Mouse (Mus musculus): Measurements from ENCODE around the gene Ola1. TPM values are rescaled to one million over a fixed set of nuclear protein-coding genes. Genes with fewer than 3 reads are reported as not detected.

The Ola1 gene
- polyA plus RNA-seq, 1 experiment from 2014 or later = 101 TPM

- no peaks in the 10 kb centered on the region; the same call in 1 of the 2 replicates for H3K36me3 ChIP-seq (replicated peaks)
- 26% methylated on average over 7 of the region's 7 CpGs for WGBS
- H3K27ac ChIP-seq (replicated peaks) = no peak overlapping the region
- H3K9me3 ChIP-seq = no peaks in the 10 kb centered on the region
- no peaks in the 10 kb centered on the region for H3K27me3 ChIP-seq (replicated peaks; ENCODE audit: low read depth, poor library complexity, severe bottlenecking)
- peaks cover 13% of the 10 kb centered on the region for H3K4me1 ChIP-seq
- no peak overlapping the region for H3K4me3 ChIP-seq
- DNase-seq (ENCODE audit: low spot score) = peak; percentile 42
Measured at GRCm38 (mm10) chr2:73142832-73143470, 75.8 kb downstream of the Ola1 start.

- peaks cover 4% of the 10 kb centered on the region for H3K36me3 ChIP-seq (replicated peaks)
- no peak for DNase-seq (ENCODE audit: low spot score)
- no peaks in the 10 kb centered on the region for H3K4me1 ChIP-seq
- no peaks in the 10 kb centered on the region for H3K9me3 ChIP-seq
- WGBS = 93% methylated on average over 2 of the region's 2 CpGs
- H3K4me3 ChIP-seq = no peak overlapping the region
- H3K27me3 ChIP-seq (replicated peaks; ENCODE audit: low read depth, poor library complexity, severe bottlenecking) = no peaks in the 10 kb centered on the region
- no peak overlapping the region for H3K27ac ChIP-seq (replicated peaks)
Measured at GRCm38 (mm10) chr2:73132897-73133296, 85.8 kb downstream of the Ola1 start.

- Histone ChIP-seq H3K9me3 (no peaks in the 10 kb centered on the region), H3K27ac (replicated peaks) (no peak overlapping the region), H3K4me1 (peaks cover 4% of the 10 kb centered on the region; the same call in 1 of the 2 replicates), H3K4me3 (no peak overlapping the region), H3K27me3 (replicated peaks; ENCODE audit: low read depth, poor library complexity, severe bottlenecking) (no peaks in the 10 kb centered on the region), H3K36me3 (replicated peaks) (no peaks in the 10 kb centered on the region)
- WGBS = 64% methylated on average over 1 of the region's 1 CpGs
- DNase-seq (ENCODE audit: low spot score) = no peak
Measured at GRCm38 (mm10) chr2:73127686-73128085, 91.0 kb downstream of the Ola1 start.

GRCm38 (mm10) chr2:73118781-73119180 is 99.9 kb downstream of the Ola1 start:
- no peaks in the 10 kb centered on the region for H3K27me3 ChIP-seq (replicated peaks; ENCODE audit: low read depth, poor library complexity, severe bottlenecking)
- no peak overlapping the region for H3K27ac ChIP-seq (replicated peaks)
- DNase-seq (ENCODE audit: low spot score) = no peak
- H3K9me3 ChIP-seq = no peaks in the 10 kb centered on the region
- 0 out of 2 replicates have a peak, but pooled peaks cover 4% of the 10 kb centered on the region for H3K4me1 ChIP-seq
- H3K4me3 ChIP-seq = no peak overlapping the region
- 82% methylated on average over 2 of the region's 2 CpGs for WGBS
- peaks cover 3% of the 10 kb centered on the region; the same call in 1 of the 2 replicates for H3K36me3 ChIP-seq (replicated peaks)

DNA sequence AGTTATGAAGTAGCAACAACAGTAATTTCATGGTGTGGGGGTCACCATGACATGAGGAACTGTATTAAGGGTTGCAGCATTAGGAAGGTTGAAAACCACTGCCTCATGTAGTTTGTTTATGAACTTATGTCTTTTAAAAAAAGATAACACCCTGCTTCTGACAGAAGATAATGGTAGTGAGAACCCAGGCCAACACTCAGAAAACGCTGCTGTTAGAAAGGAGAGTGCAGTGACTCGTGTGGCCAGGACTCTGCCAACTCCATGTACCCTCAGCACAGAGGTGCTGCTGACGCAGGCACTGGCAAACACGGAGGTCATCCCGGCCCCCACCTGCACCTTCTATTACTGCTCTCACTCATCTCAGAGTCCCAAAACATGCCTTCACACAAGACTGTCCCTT is 111.6 kb downstream of the Ola1 start:
- 92% methylated on average over 5 of the region's 5 CpGs for WGBS

DNA sequence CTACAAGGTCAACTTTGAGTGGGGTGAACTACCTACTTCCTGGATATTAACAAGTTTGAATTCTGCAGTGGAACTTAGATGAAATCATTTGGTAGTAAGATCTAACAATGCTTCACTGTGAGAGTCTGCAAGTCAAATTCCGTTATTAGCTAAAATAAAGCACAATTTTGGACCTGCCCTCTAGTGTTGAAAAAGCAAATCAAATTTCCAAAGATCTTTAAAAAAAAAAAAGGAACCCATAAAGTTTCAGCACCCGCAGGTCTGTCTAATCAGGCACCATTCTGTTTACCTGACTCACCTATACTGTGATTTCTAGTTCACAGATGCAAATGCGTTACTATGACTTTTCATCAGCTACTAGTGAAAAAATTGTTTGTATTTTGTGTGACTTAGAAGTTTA is 122.2 kb downstream of the Ola1 start:
- no peaks in the 10 kb centered on the region for H3K27me3 ChIP-seq (replicated peaks; ENCODE audit: low read depth, poor library complexity, severe bottlenecking)
- H3K4me3 ChIP-seq = no peak overlapping the region
- no peaks in the 10 kb centered on the region for H3K4me1 ChIP-seq
- no peak for DNase-seq (ENCODE audit: low spot score)
- peaks cover 10% of the 10 kb centered on the region for H3K36me3 ChIP-seq (replicated peaks)
- 88% methylated on average over 3 of the region's 3 CpGs for WGBS
- no peak overlapping the region for H3K27ac ChIP-seq (replicated peaks)
- H3K9me3 ChIP-seq = no peaks in the 10 kb centered on the region

More for the DNA sequence above, 111.6 kb downstream of the Ola1 start:
- Histone ChIP-seq H3K36me3 (replicated peaks) (0 out of 2 replicates have a peak, but pooled peaks cover 4% of the 10 kb centered on the region), H3K4me1 (no peaks in the 10 kb centered on the region), H3K9me3 (no peaks in the 10 kb centered on the region), H3K27ac (replicated peaks) (no peak overlapping the region), H3K4me3 (no peak overlapping the region), H3K27me3 (replicated peaks; ENCODE audit: low read depth, poor library complexity, severe bottlenecking) (no peaks in the 10 kb centered on the region)
- no peak for DNase-seq (ENCODE audit: low spot score)

GRCm38 (mm10) chr2:73095300-73095699 is 123.4 kb downstream of the Ola1 start:
- no peaks in the 10 kb centered on the region for H3K9me3 ChIP-seq
- H3K27ac ChIP-seq (replicated peaks) = no peak overlapping the region
- no peak overlapping the region for H3K4me3 ChIP-seq
- H3K36me3 ChIP-seq (replicated peaks) = peaks cover 10% of the 10 kb centered on the region
- H3K27me3 ChIP-seq (replicated peaks; ENCODE audit: low read depth, poor library complexity, severe bottlenecking) = no peaks in the 10 kb centered on the region
- whole genome bisulfite sequencing = 82% methylated on average over 2 of the region's 2 CpGs
- H3K4me1 ChIP-seq = no peaks in the 10 kb centered on the region
- DNase-seq (ENCODE audit: low spot score) = no peak

DNA sequence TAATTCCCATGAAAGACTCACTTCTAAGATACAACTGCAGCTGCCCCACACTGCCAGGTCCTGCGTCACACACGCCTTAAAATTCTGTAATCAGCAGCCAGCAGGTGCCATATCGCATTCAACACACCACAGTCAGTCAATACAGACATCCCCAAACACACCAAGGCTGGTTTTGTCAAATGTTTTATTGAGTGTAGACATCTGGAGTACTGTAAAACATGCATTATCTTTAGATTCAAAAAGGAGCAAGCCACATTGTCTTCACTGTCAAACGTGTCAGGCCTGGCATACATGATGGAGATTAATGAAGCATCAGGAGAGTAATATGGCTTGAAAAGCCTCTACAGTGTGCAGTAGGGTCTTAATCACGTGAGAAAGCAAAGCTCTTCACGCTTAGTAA is 125.7 kb downstream of the Ola1 start:
- no peaks in the 10 kb centered on the region for H3K9me3 ChIP-seq
- DNase-seq (ENCODE audit: low spot score) = no peak
- peaks cover 10% of the 10 kb centered on the region for H3K36me3 ChIP-seq (replicated peaks)
- WGBS = 90% methylated on average over 6 of the region's 6 CpGs
- H3K27ac ChIP-seq (replicated peaks) = no peak overlapping the region
- H3K4me1 ChIP-seq = peaks cover 7% of the 10 kb centered on the region
- H3K4me3 ChIP-seq = no peak overlapping the region
- no peaks in the 10 kb centered on the region for H3K27me3 ChIP-seq (replicated peaks; ENCODE audit: low read depth, poor library complexity, severe bottlenecking)

GRCm38 (mm10) chr2:73091302-73091701 is 127.4 kb downstream of the Ola1 start:
- whole genome bisulfite sequencing = 91% methylated on average over 8 of the region's 8 CpGs
- no peaks in the 10 kb centered on the region for H3K27me3 ChIP-seq (replicated peaks; ENCODE audit: low read depth, poor library complexity, severe bottlenecking)
- H3K4me3 ChIP-seq = no peak overlapping the region

GRCm38 (mm10) chr2:73087641-73088040 is 131.1 kb downstream of the Ola1 start:
- Histone ChIP-seq H3K27me3 (replicated peaks; ENCODE audit: low read depth, poor library complexity, severe bottlenecking) (no peaks in the 10 kb centered on the region), H3K36me3 (replicated peaks) (peaks cover 8% of the 10 kb centered on the region), H3K9me3 (no peaks in the 10 kb centered on the region), H3K4me3 (no peak overlapping the region), H3K4me1 (peaks cover 23% of the 10 kb centered on the region), H3K27ac (replicated peaks) (no peak overlapping the region)
- WGBS = 69% methylated on average over 3 of the region's 3 CpGs
- no peak for DNase-seq (ENCODE audit: low spot score)

More at GRCm38 (mm10) chr2:73091302-73091701, 127.4 kb downstream of the Ola1 start:
- Histone ChIP-seq H3K36me3 (replicated peaks) (peaks cover 10% of the 10 kb centered on the region), H3K9me3 (no peaks in the 10 kb centered on the region), H3K4me1 (peaks cover 7% of the 10 kb centered on the region), H3K27ac (replicated peaks) (no peak overlapping the region)
- no peak for DNase-seq (ENCODE audit: low spot score)

DNA sequence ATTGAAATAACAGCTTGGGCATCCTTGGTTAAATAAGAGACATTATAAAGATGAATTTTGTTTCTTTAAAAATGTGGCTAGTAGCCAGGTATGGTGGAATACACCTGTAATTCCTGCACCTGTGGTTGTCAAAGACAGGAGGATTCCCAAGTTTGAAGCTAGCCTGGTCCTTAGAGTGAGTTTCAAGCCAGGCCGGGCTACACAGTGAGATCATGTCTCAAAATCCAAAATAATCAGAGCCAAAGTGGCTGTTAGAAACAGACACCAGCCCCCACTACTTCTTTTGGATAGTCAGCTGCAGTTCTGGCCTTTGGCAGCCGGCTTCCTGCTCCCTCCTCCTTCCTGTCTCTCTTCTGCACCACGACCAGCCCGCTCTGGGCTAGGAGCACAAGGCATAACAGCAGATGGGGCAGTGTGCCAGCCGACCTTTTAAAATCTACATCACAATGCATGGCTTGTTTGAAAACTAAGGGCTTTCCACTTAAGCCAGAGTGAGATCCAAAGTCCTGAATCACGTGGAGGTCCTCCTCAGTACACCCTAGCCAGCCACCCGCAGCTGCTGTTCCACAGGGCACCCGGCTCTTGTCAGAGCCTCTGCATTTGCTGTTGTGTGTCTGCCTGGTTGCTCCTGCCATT is 132.9 kb downstream of the Ola1 start:
- Histone ChIP-seq H3K4me3 (no peak overlapping the region), H3K27me3 (replicated peaks; ENCODE audit: low read depth, poor library complexity, severe bottlenecking) (no peaks in the 10 kb centered on the region), H3K36me3 (replicated peaks) (no peaks in the 10 kb centered on the region), H3K4me1 (peaks cover 27% of the 10 kb centered on the region), H3K27ac (replicated peaks) (no peak overlapping the region), H3K9me3 (no peaks in the 10 kb centered on the region)
- WGBS = 25% methylated on average over 8 of the region's 8 CpGs
- peak; percentile 40 for DNase-seq (ENCODE audit: low spot score)

GRCm38 (mm10) chr2:73082476-73082875 is 136.2 kb downstream of the Ola1 start:
- 76% methylated on average over 10 of the region's 10 CpGs for WGBS
- Histone ChIP-seq H3K27ac (replicated peaks) (no peak overlapping the region), H3K27me3 (replicated peaks; ENCODE audit: low read depth, poor library complexity, severe bottlenecking) (peaks cover 8% of the 10 kb centered on the region; the same call in 1 of the 2 replicates), H3K36me3 (replicated peaks) (no peaks in the 10 kb centered on the region), H3K4me3 (no peak overlapping the region), H3K9me3 (no peaks in the 10 kb centered on the region), H3K4me1 (peaks cover 27% of the 10 kb centered on the region)
- DNase-seq (ENCODE audit: low spot score) = peak; percentile 21

GRCm38 (mm10) chr2:73081861-73082260 is 136.9 kb downstream of the Ola1 start:
- DNase-seq (ENCODE audit: low spot score) = no peak
- Histone ChIP-seq H3K27me3 (replicated peaks; ENCODE audit: low read depth, poor library complexity, severe bottlenecking) (peaks cover 8% of the 10 kb centered on the region; the same call in 1 of the 2 replicates), H3K36me3 (replicated peaks) (no peaks in the 10 kb centered on the region), H3K9me3 (no peaks in the 10 kb centered on the region), H3K4me1 (peaks cover 27% of the 10 kb centered on the region), H3K27ac (replicated peaks) (no peak overlapping the region), H3K4me3 (no peak overlapping the region)
- WGBS = 96% methylated on average over 2 of the region's 2 CpGs

Measured in embryonic facial prominence, embryonic 10.5 days (tissue).